Mouse (Mus musculus) liver, embryonic 14.5 days (tissue): Measurements from ENCODE around the gene Ager. TPM values are rescaled to one million over a fixed set of nuclear protein-coding genes. Genes with fewer than 3 reads are reported as not detected.

Source experiments
- ATAC-seq: fragments of 200-750 bp; cut with Nextera tagmentation; 2 replicates; pipeline ENCODE4 v1.8.0; 2017; ENCODE audit warnings: moderate number of reproducible peaks, mild to moderate bottlenecking, moderate library complexity; ENCODE audit not compliant: insufficient read depth
- DNase-seq, 3 experiments: peaks; one replicate each; pipeline ENCODE4 v3.0.0-alpha.2; 2012 to 2013; ENCODE audit warnings: low read depth in 3 of 3, low spot score in 3 of 3
- H3K27ac ChIP-seq: fragments of 300-500 bp; sonication (generic); 2 replicates; pipeline ENCODE4 v1.5.1; 2014; ENCODE audit warnings: moderate library complexity, mild to moderate bottlenecking, control low read depth, inconsistent platforms
- H3K27me3 ChIP-seq: fragments of 300-500 bp; sonication (generic); 2 replicates; pipeline ENCODE4 v1.6.1; 2014; ENCODE audit warnings: mild to moderate bottlenecking, low read length, moderate library complexity; ENCODE audit not compliant: control insufficient read depth, insufficient read depth
- H3K36me3 ChIP-seq: fragments of 300-500 bp; sonication (generic); replicated peaks from 2 replicates; pipeline ENCODE4 v1.6.1; 2014; ENCODE audit warnings: low read depth; ENCODE audit not compliant: control insufficient read depth, insufficient read depth
- H3K4me1 ChIP-seq, 2 experiments: fragments of 200-500 bp in 1 of 2; fragments of 300-500 bp in 1 of 2; sonication (generic) in 1 of 2; replicated peaks; 2 replicates each; pipeline ENCODE4 v1.6.1; 2012 to 2014; ENCODE audit warnings: antibody characterized with exemption in 1 of 2, inconsistent platforms in 1 of 2, low read length in 1 of 2; ENCODE audit not compliant: control insufficient read depth in 2 of 2, insufficient read depth in 2 of 2
- H3K4me2 ChIP-seq: fragments of 300-500 bp; sonication (generic); 2 replicates; pipeline ENCODE4 v1.6.1; 2014; ENCODE audit warnings: low read depth, mild to moderate bottlenecking, control low read depth, moderate library complexity
- H3K4me3 ChIP-seq, 2 experiments: fragments of 200-500 bp in 1 of 2; fragments of 300-500 bp in 1 of 2; sonication (generic) in 1 of 2; 2 replicates each; pipeline ENCODE4 v1.5.1; 2012 to 2014; ENCODE audit warnings: low read depth in 2 of 2, low read length in 2 of 2, mild to moderate bottlenecking in 2 of 2, control low read depth in 1 of 2, inconsistent platforms in 1 of 2, moderate library complexity in 1 of 2; ENCODE audit not compliant: insufficient read depth in 1 of 2
- H3K9ac ChIP-seq: fragments of 300-500 bp; sonication (generic); replicated peaks from 2 replicates; pipeline ENCODE4 v1.6.1; 2014; ENCODE audit warnings: mild to moderate bottlenecking, control low read depth, moderate library complexity
- H3K9me3 ChIP-seq: fragments of 300-500 bp; sonication (generic); 2 replicates; pipeline ENCODE4 v1.6.1; 2016; ENCODE audit warnings: low read length, mixed read lengths; ENCODE audit not compliant: control insufficient read depth
- CTCF ChIP-seq: IDR thresholded peaks from 2 replicates; pipeline ENCODE4 v1.5.1; 2016; ENCODE audit warnings: antibody characterized with exemption, low read depth, control low read depth
- EP300 ChIP-seq: IDR thresholded peaks from 2 replicates; pipeline ENCODE4 v1.6.1; 2016; ENCODE audit warnings: antibody characterized with exemption, low read depth
- WGBS: fragments of 180-500 bp; shearing (Covaris S2); extraction: QIAGEN DNeasy Blood & Tissue Kit; methylation state at CpG from one replicate; pipeline ENCODE4 v1.1.7; 2014; ENCODE audit not compliant: insufficient replicate concordance; 5-methylcytosine and 5-hydroxymethylcytosine counted together
- polyA plus RNA-seq, 2 experiments: library from polyadenylated mRNA; depleted of rRNA in 1 of 2; stranded (reverse) in 1 of 2; unstranded in 1 of 2; fragments of >200 nt; fragmentation: Nextera tagmentation in 1 of 2; extraction: Ambion mirVana in 1 of 2; gene quantifications; 2 replicates each; pipeline versions ENCODE4 v1.2.1 to v1.2.3; 2012 to 2014

The Ager gene
- polyA plus RNA-seq, 2 experiments: 0.41 to 1.3 TPM

DNA sequence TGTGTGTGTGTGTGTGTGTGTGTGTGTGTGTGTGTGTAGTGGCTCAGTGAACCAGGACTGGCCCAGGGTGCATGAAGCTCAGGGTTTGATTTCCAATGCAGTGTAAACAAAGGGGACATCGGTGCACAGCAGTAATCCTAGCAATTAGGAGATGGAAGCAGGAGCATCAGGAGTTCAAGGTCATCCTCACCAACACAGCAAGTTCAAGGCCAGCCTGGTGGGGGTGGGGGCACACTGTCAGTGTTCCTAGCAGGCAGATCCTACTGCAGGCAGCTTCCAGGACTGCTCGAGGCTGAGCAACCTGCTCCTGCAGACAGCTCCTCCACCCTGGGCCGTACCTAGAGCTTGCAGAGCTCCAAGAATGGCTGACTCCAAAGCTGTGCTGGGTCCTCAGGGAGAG, 35.1 kb upstream of the Ager start:
- Histone ChIP-seq H3K9ac (no peak overlapping the region), H3K4me2 (no peak overlapping the region), H3K4me3 (no peak overlapping the region), H3K27me3 (no peaks in the 10 kb centered on the region; the same call in 1 of the 2 replicates), H3K4me1 (peaks cover 3 to 4% of the 10 kb centered on the region in 2 experiments; a peak in 3 of 4 replicates), H3K36me3 (no peaks in the 10 kb centered on the region), H3K9me3 (no peaks in the 10 kb centered on the region), H3K27ac (no peak overlapping the region)
- TF ChIP-seq CTCF (no peak), EP300 (no peak)
- no peak for DNase-seq
- no peak for ATAC-seq
- WGBS: 41% methylated on average over 3 of the region's 3 CpGs

DNA sequence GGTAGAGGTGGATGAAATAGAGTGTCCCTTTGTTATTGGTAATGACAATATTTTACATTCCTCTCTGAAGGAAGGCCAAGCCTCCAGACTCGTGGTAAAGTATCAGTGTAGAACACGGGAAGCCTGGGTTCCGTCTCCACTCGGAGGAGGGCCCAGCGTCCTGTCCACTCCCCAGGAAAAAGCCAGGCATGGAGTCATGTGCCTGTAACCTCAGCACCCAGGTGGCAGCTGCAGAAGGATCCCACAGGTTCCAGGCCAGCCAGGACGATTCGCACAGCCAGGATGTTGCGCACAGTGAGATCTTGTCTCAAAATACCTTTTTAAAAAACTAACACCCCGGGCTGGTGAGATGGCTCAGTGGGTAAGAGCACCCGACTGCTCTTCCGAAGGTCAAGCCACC, 34.3 kb upstream of the Ager start:
- no peak overlapping the region for H3K9ac ChIP-seq
- ATAC-seq (no peak), DNase-seq (no peak)
- no peak overlapping the region for H3K27ac ChIP-seq
- WGBS: 69% methylated on average over 11 of the region's 11 CpGs
- H3K4me1 ChIP-seq: peaks cover 3 to 4% of the 10 kb centered on the region in 2 experiments; a peak in 3 of 4 replicates
- H3K4me2 ChIP-seq: no peak overlapping the region
- H3K36me3 ChIP-seq: no peaks in the 10 kb centered on the region
- TF ChIP-seq EP300 (no peak), CTCF (no peak)
- H3K4me3 ChIP-seq: no peak overlapping the region
- H3K9me3 ChIP-seq: no peaks in the 10 kb centered on the region
- no peaks in the 10 kb centered on the region; the same call in 1 of the 2 replicates for H3K27me3 ChIP-seq

DNA sequence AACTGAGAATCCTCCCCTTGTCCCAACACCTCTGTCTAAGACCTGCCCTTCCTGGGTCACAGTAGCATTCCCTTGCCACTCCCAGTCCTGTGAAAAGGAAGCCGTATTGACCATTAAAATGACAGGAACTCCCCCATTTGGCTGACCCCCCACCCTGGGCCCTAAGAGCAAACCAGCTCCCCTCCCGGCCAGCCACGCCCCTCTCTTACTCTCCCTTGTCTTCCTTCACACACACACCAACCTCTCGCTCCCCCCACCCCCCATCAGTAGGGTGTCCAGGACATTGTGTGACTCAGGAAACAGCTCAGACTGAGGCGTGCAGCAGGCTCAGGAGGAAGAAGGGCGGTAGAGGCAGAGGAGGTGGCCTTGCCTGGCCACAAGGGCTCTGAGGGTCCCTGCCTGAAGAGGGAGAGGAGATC, 33.6 kb upstream of the Ager start, which contains the start of gene Notch4:
Gene Notch4, plus strand, starts transcription at position 266 of the 419 bp plus-strand sequence.
- TF ChIP-seq EP300: no peak
- TF ChIP-seq CTCF: no peak
- 12% methylated on average over 6 of the region's 6 CpGs for WGBS
- H3K4me1 ChIP-seq: peaks cover 3 to 4% of the 10 kb centered on the region in 2 experiments; a peak in 3 of 4 replicates
- H3K9ac ChIP-seq: no peak within 1 kb of the TSS
- no peak within 1 kb of the TSS for H3K4me3 ChIP-seq
- DNase-seq (no peak), ATAC-seq (no peak)
- H3K27me3 ChIP-seq: no peaks in the 10 kb centered on the region; the same call in 1 of the 2 replicates
- H3K4me2 ChIP-seq: no peak within 1 kb of the TSS
- no peaks in the 10 kb centered on the region for H3K9me3 ChIP-seq
- no peaks in the 10 kb centered on the region for H3K36me3 ChIP-seq
- H3K27ac ChIP-seq: no peak within 1 kb of the TSS

DNA sequence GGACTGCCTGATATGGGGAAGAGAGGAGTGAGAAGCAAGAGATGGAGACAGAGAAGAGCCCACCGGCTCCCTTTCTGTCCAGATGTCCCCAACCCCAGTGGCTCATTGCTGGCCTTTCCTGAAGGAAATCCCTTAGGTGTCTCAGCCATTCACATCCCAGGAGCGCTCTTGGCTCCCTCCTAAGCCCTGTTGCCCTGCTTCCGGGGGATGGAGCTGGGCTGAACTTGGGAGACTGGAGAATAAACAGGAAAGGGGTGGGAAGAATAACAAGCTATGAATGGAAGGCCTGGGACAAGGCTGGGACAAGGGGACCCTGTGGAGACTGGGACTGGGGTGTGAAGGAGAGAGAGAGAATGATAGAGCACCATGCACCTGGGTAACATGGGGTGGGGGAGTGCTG, 32.9 kb upstream of the Ager start:
- no peak overlapping the region for H3K9ac ChIP-seq
- H3K4me3 ChIP-seq: no peak overlapping the region
- TF ChIP-seq CTCF: no peak
- TF ChIP-seq EP300: no peak
- ATAC-seq (no peak), DNase-seq (no peak)
- WGBS: 40% methylated on average over 3 of the region's 3 CpGs
- no peaks in the 10 kb centered on the region for H3K9me3 ChIP-seq
- no peak overlapping the region for H3K4me2 ChIP-seq
- no peaks in the 10 kb centered on the region; the same call in 1 of the 2 replicates for H3K27me3 ChIP-seq
- H3K27ac ChIP-seq: no peak overlapping the region
- no peaks in the 10 kb centered on the region for H3K36me3 ChIP-seq
- peaks cover 3% of the 10 kb centered on the region in 2 experiments; a peak in 3 of 4 replicates for H3K4me1 ChIP-seq

DNA sequence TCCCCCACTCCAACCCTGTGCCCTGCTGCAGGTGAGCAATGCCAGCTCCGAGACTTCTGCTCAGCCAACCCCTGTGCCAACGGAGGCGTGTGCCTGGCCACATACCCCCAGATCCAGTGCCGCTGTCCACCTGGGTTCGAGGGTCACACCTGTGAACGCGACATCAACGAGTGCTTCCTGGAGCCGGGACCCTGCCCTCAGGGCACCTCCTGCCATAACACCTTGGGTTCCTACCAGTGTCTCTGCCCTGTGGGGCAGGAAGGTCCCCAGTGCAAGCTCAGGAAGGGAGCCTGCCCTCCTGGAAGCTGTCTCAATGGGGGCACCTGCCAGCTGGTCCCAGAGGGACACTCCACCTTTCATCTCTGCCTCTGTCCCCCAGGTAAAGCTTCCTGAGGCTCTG, 30.4 kb upstream of the Ager start:
- Histone ChIP-seq H3K27ac (no peak overlapping the region), H3K4me3 (no peak overlapping the region), H3K9me3 (no peaks in the 10 kb centered on the region), H3K27me3 (no peaks in the 10 kb centered on the region; the same call in 1 of the 2 replicates), H3K9ac (no peak overlapping the region), H3K36me3 (no peaks in the 10 kb centered on the region), H3K4me2 (no peak overlapping the region), H3K4me1 (no peaks in the 10 kb centered on the region)
- no peak for ATAC-seq
- no peak for DNase-seq
- TF ChIP-seq CTCF: no peak
- TF ChIP-seq EP300: no peak
- 64% methylated on average over 9 of the region's 9 CpGs for WGBS
